Mouse (Mus musculus) cerebellum, adult 2 months (tissue): ENCODE measurements around the gene Wipf3. TPM values are rescaled to one million over a fixed set of nuclear protein-coding genes. Genes with fewer than 3 reads are reported as not detected.

Experiments used
- DNase-seq, 2 experiments: peaks; one replicate each; pipeline ENCODE4 v3.0.0; 2021
- H3K27ac ChIP-seq: fragments of 200-500 bp; 2 replicates; pipeline ENCODE4 v1.5.1; 2012; ENCODE audit warnings: low read length, control low read depth, inconsistent platforms; ENCODE audit not compliant: insufficient read depth
- H3K27me3 ChIP-seq: fragments of 200-500 bp; 2 replicates; pipeline ENCODE4 v1.6.1; 2012; ENCODE audit warnings: inconsistent platforms, mild to moderate bottlenecking, low read length, moderate library complexity; ENCODE audit not compliant: control insufficient read depth, insufficient read depth
- H3K4me1 ChIP-seq: fragments of 200-500 bp; 2 replicates; pipeline ENCODE4 v1.6.1; 2011; ENCODE audit warnings: low read length; ENCODE audit not compliant: control insufficient read depth, insufficient read depth
- H3K4me3 ChIP-seq: fragments of 200-500 bp; replicated peaks from 2 replicates; pipeline ENCODE3; 2011; ENCODE audit warnings: mild to moderate bottlenecking, low read depth, low read length, control low read depth; ENCODE audit not compliant: insufficient read depth
- CTCF ChIP-seq: fragments of 200-500 bp; IDR thresholded peaks from 2 replicates; pipeline ENCODE4 v1.5.1; 2011; ENCODE audit warnings: low read depth, mild to moderate bottlenecking, control low read depth, low read length, moderate library complexity, borderline replicate concordance; ENCODE audit not compliant: insufficient read depth
- POLR2A ChIP-seq: fragments of 200-500 bp; IDR thresholded peaks from 2 replicates; pipeline ENCODE4 v1.6.1; 2011; ENCODE audit warnings: low read length, control low read depth, borderline replicate concordance; ENCODE audit not compliant: insufficient read depth
- WGBS: fragments of 180-500 bp; shearing (Covaris S2); methylation state at CpG from one replicate; pipeline ENCODE4 v1.1.7; 2018; 5-methylcytosine and 5-hydroxymethylcytosine counted together
- polyA plus RNA-seq: library from polyadenylated mRNA; depleted of rRNA; stranded (reverse); fragments of >200 nt; gene quantifications from 2 replicates; pipeline ENCODE4 v1.2.3, GENCODE M21; 2012

Wipf3 gene
- polyA plus RNA-seq, 1 experiment, result 19.7 TPM

DNA sequence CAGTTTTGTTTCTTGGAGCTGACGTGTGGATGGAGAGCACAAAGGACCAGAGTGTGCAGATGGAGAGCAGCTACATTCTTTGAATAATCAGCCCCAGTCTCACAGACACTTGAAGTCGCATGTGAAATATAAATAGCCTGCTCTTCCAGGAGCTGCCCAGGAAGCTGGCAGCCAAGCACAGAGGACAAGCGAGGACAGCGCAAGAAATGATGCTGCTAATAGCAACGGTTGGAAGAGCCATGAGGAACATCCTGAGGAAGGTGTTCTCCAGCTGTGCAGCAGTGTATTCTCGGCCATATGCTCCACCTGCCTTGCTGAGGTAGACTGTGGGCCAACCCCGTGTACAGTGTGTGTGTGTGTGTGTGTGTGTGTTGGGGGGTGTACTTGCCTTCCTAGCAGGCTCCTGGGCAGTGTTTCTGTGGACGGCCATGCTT lies 101.7 kb downstream of the Wipf3 start:
- TF ChIP-seq CTCF (no peak), POLR2A (peak; percentile 21; the same call in 1 of the 2 replicates)
- 3% methylated on average over 8 of the region's 8 CpGs for WGBS
- Histone ChIP-seq H3K4me3 (no peak overlapping the region), H3K27me3 (no peaks in the 10 kb centered on the region), H3K4me1 (peaks cover 22% of the 10 kb centered on the region), H3K27ac (peak overlapping the region; percentile 50)
- peak; percentile 67 to 77 for DNase-seq

DNA sequence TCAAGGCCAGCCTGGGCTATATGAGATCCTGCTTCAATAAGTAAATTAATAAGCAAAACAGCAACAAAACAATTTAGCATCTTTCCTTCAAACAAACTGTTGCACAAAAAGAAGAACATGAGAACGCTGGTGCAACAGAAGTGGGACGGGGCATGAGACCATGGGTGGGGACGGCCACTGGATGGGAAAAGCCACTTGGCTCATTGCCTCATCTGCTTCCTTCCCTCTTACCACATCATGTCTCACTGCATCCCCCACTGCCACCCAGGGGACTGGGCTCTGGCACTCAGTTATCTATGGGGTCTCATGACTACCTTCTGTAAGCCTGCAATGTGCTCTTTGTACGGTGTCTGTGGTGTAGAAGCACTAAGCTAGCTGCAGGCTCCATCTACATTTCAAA lies 106.1 kb downstream of the Wipf3 start:
- Histone ChIP-seq H3K4me3 (no peak overlapping the region), H3K4me1 (peaks cover 36% of the 10 kb centered on the region), H3K27me3 (no peaks in the 10 kb centered on the region), H3K27ac (no peak overlapping the region)
- no peak for TF ChIP-seq POLR2A
- no peak for TF ChIP-seq CTCF
- DNase-seq, result no peak
- WGBS, result 71% methylated on average over 4 of the region's 4 CpGs

DNA sequence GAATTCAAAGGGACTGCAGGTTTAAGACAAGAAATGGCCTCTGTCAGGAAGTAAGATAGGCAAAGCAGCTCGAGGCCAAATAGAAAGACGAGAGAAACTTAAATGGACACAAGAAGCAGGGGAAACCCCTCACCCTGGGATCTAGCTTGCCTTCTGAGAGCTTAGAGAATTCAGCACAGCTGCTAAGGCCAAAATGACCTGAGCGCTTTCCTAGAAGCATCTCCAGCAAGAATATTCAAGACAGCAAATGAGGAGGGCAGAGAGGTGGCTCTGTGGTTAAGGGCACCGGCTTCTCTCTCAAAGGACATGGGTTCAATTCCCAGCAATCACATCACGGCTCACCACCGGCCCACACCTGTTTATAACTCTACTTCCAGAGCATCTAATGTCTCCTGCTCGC lies 107.7 kb downstream of the Wipf3 start:
- TF ChIP-seq POLR2A, result no peak
- no peak for TF ChIP-seq CTCF
- no peak overlapping the region for H3K4me3 ChIP-seq
- 84% methylated on average over 7 of the region's 7 CpGs for WGBS
- H3K27me3 ChIP-seq, result no peaks in the 10 kb centered on the region
- DNase-seq, result no peak
- peaks cover 34% of the 10 kb centered on the region for H3K4me1 ChIP-seq
- peak overlapping the region; percentile 1; the same call in 1 of the 2 replicates for H3K27ac ChIP-seq

DNA sequence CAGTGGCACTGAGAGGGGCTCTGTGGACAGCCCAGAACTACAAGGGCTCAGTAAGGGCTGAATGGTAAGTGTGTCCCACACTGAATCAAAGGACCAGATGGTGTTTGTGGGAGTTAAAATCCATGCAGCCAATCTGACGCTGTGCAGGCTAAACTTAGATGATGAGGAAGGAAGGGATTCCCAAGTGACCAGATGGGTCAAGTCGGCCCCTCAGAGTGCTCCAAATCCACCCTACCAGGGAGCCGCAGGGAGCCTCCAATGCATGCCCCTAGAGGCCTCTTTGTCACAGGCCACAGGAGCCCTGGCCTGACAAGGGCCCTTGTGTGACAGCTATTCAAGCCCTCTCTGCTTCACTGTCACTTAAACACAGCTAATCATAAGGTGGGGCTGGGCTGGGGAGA lies 109.4 kb downstream of the Wipf3 start:
- no peak overlapping the region for H3K4me3 ChIP-seq
- H3K27ac ChIP-seq, result peak overlapping the region; percentile 87
- H3K27me3 ChIP-seq, result no peaks in the 10 kb centered on the region
- no peak for TF ChIP-seq CTCF
- no peak for TF ChIP-seq POLR2A
- peak; percentile 82 to 86 for DNase-seq
- 4% methylated on average over 3 of the region's 3 CpGs for WGBS
- peaks cover 35% of the 10 kb centered on the region for H3K4me1 ChIP-seq

DNA sequence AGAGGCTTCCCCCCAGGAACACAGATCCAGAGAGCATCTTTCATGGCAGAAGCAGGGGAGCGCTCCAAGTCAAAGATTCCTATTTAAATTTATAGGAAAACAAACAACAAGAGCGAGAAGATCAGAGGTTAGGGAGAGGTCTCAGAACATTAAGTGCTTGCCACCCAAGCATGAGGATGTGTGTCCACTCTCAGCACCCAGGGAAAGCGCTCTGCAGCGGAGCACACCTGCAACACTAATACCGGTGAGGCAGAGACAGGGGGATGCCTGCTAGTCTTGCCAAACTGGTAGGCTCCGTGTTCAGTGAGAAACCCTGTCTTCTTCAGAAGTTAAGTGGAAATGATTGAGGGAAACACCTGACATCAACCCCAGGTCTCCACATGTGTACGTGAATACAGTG lies 110.0 kb downstream of the Wipf3 start:
- TF ChIP-seq CTCF (no peak), POLR2A (no peak)
- no peaks in the 10 kb centered on the region for H3K27me3 ChIP-seq

DNA sequence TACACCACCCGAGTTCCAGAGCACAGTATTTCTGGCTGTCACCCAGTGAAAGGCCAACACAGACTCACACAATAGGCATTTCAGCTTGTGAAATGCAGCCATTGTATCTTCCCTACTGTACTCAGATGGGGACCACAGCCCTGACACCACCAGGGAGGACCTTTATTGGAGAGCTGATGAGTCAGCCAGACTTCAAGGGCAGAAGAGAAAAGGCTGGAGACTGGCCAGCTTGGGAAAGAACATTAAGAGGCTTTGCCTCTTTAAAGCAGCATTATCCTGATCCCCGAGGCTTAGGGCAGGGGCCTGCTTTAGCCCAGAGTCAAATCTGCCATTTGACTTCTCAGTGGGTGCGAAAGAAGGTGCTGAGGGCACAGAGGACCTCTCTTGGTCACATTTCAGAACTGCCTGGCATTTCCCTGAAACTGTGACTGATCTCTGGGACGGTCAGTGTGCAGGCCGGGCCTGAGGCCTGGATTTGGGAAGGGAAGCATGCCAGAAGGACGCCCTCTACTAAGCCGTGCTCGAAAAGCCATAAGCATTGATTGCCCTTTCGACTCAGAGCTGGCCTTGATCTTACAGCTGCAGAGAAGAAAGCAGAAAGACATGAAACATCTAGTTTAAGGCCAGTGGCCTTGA lies 111.0 kb downstream of the Wipf3 start:
- Histone ChIP-seq H3K4me3 (no peak overlapping the region), H3K27me3 (no peaks in the 10 kb centered on the region), H3K4me1 (peaks cover 31% of the 10 kb centered on the region), H3K27ac (peak overlapping the region; percentile 59)
- DNase-seq, result peak; percentile 61 to 73
- TF ChIP-seq CTCF, result no peak
- no peak for TF ChIP-seq POLR2A
- 16% methylated on average over 9 of the region's 9 CpGs for WGBS

More for the DNA sequence above, 110.0 kb downstream of the Wipf3 start:
- no peak for DNase-seq
- Histone ChIP-seq H3K27ac (peak overlapping the region; percentile 87), H3K4me3 (no peak overlapping the region), H3K4me1 (peaks cover 33% of the 10 kb centered on the region)
- WGBS, result 68% methylated on average over 7 of the region's 7 CpGs

DNA sequence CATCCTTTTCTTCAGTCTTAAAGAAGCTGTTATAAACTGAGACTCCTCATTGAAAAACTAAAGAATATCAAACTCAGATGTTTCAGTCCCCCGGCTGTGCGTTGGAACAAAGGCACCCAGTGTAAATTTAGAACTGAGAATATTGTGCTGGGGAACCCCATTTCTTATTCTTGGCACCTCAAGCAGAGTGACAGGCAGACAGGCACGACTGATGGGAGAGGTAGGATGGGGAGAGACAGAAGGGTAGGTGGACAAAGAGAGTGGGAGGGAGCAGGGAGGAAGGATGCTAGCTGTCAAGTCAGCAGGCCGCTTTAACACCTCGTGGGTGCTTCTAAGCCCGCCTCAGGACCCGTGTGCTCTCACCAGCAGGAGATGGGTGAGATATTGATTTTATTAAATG lies 113.4 kb downstream of the Wipf3 start:
- TF ChIP-seq CTCF (no peak), POLR2A (no peak)
- H3K27me3 ChIP-seq, result no peaks in the 10 kb centered on the region
- peaks cover 32% of the 10 kb centered on the region for H3K4me1 ChIP-seq
- H3K4me3 ChIP-seq, result no peak overlapping the region
- DNase-seq, result no peak
- WGBS, result 61% methylated on average over 7 of the region's 7 CpGs
- H3K27ac ChIP-seq, result no peak overlapping the region

DNA sequence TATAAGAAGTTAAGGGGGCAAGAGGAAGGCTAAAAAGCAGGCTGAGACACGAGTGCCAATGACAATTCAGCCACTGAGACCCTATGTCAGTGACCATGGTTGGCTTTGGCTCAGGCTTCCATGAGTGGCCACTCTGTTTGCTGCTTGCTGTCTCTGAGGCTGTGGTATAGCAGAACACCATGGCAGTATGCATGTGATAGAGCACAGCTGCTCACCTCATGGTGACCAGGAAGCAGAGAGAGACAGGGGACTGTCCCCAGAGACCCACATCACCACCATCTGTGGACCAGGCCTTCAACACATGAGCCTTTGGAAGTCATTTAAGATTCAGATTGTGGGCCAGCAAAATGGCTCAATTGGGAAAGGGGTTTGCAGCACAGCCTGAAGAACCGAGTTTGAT lies 114.2 kb downstream of the Wipf3 start:
- Histone ChIP-seq H3K4me3 (no peak overlapping the region), H3K27ac (no peak overlapping the region), H3K4me1 (peaks cover 34% of the 10 kb centered on the region), H3K27me3 (no peaks in the 10 kb centered on the region)
- no peak for TF ChIP-seq CTCF
- no peak for TF ChIP-seq POLR2A
- WGBS, result 78% methylated on average over 2 of the region's 2 CpGs
- DNase-seq, result no peak
